Mouse (Mus musculus) left cerebral cortex, postnatal 25 days (tissue): Measurements from ENCODE around the gene 2310033P09Rik. TPM values are rescaled to one million over a fixed set of nuclear protein-coding genes. Genes with fewer than 3 reads are reported as not detected.
"Not testable (repeated sequence)": the region's sequence is repeated elsewhere in the genome, so short reads cannot be mapped to it uniquely, and the experiment has no call there.

Source experiments
- DNase-seq, 2 experiments: peaks; one replicate each; pipeline ENCODE4 v3.0.0; 2022; ENCODE audit warnings: low spot score in 2 of 2, mixed read lengths in 1 of 2
- intact Hi-C: fragments of 180-260 bp; cut with DNase I; formaldehyde crosslinking; loops from one replicate; pipeline ENCODE4 v1.15.1; 2025
- total RNA-seq, 2 experiments: library from RNA; stranded (reverse); gene quantifications; 2 replicates each; pipeline ENCODE4 v1.2.3; 2021

2310033P09Rik gene
- total RNA-seq, 2 experiments from 2014 or later, result 20.6 to 21.3 TPM

- DNase-seq, result peak; percentile 93 to 96
- intact Hi-C loops, result no loop called here
These were observed 16.7 kb upstream of the 2310033P09Rik start for GRCm38 (mm10) chr11:59191231-59192058.

- no peak for DNase-seq
- intact Hi-C loops, result no loop called here
These were observed 16.1 kb upstream of the 2310033P09Rik start, which contains the start of gene Guk1 for GRCm38 (mm10) chr11:59192059-59192386. TSS of gene Guk1 (minus strand) at chr11:59192212.

- intact Hi-C loops, result no loop called here
- DNase-seq, result no peak
These were observed 11.9 kb upstream of the 2310033P09Rik start for GRCm38 (mm10) chr11:59196230-59196629.

GRCm38 (mm10) chr11:59201216-59202002 lies 6.7 kb upstream of the 2310033P09Rik start:
- DNase-seq, result no peak
- intact Hi-C loops, result no loop called here

GRCm38 (mm10) chr11:59202081-59202995 lies 5.8 kb upstream of the 2310033P09Rik start, which contains the start of gene Mrpl55:
TSS of gene Mrpl55 (plus strand) at chr11:59202486.
- peak; percentile 94 to 95 for DNase-seq
- intact Hi-C loops, result no loop called here

GRCm38 (mm10) chr11:59209003-59209441 lies 901 bp downstream of the 2310033P09Rik start:
- intact Hi-C loops, result no loop called here
- peak; percentile 63 to 75 for DNase-seq

- no peak for DNase-seq
- intact Hi-C loops, result no loop called here
These were observed 1.5 kb downstream of the 2310033P09Rik start for GRCm38 (mm10) chr11:59209580-59209979.

GRCm38 (mm10) chr11:59210020-59210419 lies 1.9 kb downstream of the 2310033P09Rik start:
- DNase-seq, result no peak
- intact Hi-C loops, result no loop called here

- intact Hi-C loops, DNase-seq: not testable (repeated sequence)
These were observed 3.4 kb downstream of the 2310033P09Rik start for GRCm38 (mm10) chr11:59211561-59211960.

GRCm38 (mm10) chr11:59212320-59212719 lies 4.2 kb downstream of the 2310033P09Rik start:
- intact Hi-C loops, DNase-seq: not testable (repeated sequence)

GRCm38 (mm10) chr11:59212892-59213494 lies 4.9 kb downstream of the 2310033P09Rik start:
- intact Hi-C loops, result no loop called here
- DNase-seq, result no peak

- intact Hi-C loops, result no loop called here
- DNase-seq, result peak; percentile 32 to 82
These were observed 8.8 kb downstream of the 2310033P09Rik start for GRCm38 (mm10) chr11:59216955-59217354.

GRCm38 (mm10) chr11:59218389-59218998 lies 10.4 kb downstream of the 2310033P09Rik start:
- DNase-seq, result peak in 1 of 2 experiments; percentile 64
- intact Hi-C loops, result no loop called here

GRCm38 (mm10) chr11:59219064-59219463 lies 10.9 kb downstream of the 2310033P09Rik start:
- no peak for DNase-seq
- intact Hi-C loops, result no loop called here

GRCm38 (mm10) chr11:59221604-59222003 lies 13.5 kb downstream of the 2310033P09Rik start:
- intact Hi-C loops, result no loop called here
- DNase-seq, result no peak

GRCm38 (mm10) chr11:59222306-59222705 lies 14.2 kb downstream of the 2310033P09Rik start:
- intact Hi-C loops, result no loop called here
- DNase-seq, result no peak

GRCm38 (mm10) chr11:59224025-59224424 lies 15.9 kb downstream of the 2310033P09Rik start:
- no peak for DNase-seq
- intact Hi-C loops, result no loop called here

GRCm38 (mm10) chr11:59224470-59224869 lies 16.3 kb downstream of the 2310033P09Rik start:
- DNase-seq, result no peak
- intact Hi-C loops, result no loop called here

- no peak for DNase-seq
- intact Hi-C loops, result loop anchor here (5.0 kb wide), 1 partner anchor 267 kb away; no protein-coding TSS in a partner anchor
These were observed 17.0 kb downstream of the 2310033P09Rik start for GRCm38 (mm10) chr11:59225167-59225566.
